Mouse (Mus musculus): ENCODE data around the gene Gmpr.
"Not testable (repeated sequence)": the region's sequence is repeated elsewhere in the genome, so short reads cannot be mapped to it uniquely, and the experiment has no call there.

Gmpr gene

DNA sequence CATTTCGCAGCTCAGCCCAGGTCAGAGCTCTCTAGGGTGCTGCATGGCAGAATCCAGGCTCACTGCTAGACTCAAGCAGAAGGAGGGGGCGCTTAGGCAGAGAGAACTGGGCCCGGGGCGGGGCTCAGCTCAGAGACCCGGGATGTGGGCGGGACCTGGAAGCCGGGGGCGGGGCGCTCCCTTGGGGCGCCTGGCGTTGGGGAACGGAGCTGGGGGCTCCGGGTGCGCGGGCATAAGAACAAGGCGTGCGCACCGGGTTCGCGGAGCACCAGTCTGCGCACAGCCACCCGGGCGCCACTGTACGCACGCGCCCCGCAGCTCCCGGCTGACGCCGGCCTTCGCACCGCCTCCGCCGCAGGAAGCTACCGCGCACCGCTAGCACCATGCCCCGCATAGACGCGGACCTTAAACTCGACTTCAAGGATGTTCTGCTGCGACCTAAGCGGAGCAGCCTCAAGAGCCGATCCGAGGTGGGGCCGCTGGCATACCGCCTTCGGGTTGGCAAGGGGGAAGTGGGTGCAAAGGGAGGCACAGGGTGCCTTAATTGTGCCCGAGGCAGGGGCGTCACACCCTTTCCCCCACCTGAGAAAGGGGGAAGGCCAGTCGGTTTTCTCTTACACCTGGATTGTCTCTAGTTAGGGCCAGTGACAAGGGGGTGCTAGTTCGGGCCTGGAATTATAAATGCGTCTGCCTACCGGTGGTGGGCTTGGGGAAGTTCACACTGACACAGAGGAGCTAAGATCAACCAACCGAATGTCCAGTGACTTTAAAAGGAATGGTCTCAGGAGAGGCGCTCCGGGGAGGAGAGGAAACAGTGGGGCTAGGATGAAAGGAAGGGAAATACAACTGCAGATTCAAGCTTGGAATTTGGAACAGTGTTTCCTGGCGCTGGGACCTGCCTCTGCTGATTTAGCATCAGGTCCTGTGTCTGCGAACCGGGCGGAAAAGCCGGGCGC is at the start of gene Gmpr:
Gene Gmpr (plus strand): TSS at position 171 of the 956 bp plus-strand sequence.
- peak; percentile 60 for DNase-seq

DNA sequence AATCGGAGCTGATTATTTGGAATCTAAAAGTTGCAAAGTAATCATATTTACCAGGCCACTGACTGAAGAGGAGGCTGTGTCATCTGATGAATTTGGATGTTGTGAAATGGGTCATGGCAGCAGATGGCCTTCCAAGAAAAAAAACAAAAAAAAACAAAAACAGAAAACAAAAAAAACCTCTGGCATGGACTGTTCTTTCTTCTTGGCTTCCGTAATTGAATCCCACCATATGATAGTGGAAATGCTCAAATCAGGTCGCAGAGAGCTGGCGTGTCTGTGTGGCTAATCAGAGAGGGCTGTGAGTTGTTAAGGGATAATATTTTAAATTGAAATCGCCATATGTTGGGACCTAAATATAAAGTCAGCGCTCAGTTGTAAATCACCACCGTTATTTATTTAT is 49.8 kb upstream of the Gmpr start:
- no peak for DNase-seq

DNA sequence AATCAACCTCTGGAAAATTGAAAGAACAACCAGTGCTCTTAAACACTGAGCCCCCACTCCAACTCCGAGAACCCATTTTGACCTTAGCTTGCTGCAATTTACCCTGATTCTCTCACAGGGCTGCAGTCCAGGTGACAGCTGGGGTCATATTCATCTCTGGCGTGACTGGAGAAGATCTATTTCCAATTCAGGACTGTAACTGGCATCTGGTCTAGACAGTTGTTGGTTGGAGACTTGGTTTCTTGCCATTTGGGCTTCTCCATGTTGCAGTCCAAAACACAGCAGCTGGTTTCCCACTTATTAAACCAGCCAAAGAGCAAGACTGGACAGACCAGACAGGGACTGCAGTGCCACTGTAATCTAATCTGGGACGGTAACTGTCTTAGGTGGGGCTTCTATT is 47.1 kb upstream of the Gmpr start:
- DNase-seq = no peak

DNA sequence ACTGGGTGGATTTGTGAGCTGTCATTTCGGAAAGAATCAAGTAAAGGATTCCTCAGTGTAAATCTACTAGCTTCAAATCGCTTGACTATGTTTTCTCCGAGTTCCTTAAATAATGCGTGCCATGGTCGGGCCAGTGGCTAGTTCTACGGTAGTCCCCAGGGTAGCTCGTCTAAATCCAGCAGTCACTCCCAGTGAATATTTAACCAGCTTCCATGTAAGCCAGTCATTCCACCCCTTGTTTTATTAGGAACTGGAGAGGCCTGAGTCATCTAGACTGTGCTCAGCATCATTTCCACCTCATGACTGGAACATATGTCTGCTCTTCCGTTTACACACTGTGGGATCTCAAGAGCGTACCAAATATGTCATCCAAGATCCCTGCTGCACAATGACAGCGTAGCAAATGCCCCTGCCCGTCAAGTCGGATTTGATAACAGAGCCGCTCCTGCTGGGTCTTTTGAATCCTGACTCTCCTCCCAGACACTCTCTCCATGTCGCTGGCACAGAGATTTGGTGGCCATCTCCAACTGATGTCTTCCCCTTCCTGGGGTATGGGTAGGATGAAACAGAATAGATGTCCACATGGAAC is 45.8 kb upstream of the Gmpr start:
- DNase-seq = no peak

DNA sequence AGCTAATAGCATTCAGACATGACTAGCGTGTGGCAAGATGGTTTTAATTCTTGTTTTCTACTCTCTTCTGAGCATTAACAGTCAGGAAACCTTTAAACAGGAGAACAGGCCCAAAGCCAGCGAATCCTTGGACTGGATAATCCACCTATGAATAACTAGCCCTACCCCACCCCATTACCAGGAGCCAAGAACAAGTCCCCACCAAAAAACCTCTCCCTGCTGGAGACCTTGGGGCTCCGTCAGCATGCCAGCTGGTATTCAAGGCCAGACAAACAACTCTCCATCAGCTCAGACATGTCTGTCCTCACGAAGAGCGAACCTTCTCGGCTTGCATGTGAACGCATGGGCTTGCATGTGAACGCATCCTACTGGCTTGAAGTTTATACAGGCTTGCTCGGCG is 41.6 kb upstream of the Gmpr start:
- no peak for DNase-seq

DNA sequence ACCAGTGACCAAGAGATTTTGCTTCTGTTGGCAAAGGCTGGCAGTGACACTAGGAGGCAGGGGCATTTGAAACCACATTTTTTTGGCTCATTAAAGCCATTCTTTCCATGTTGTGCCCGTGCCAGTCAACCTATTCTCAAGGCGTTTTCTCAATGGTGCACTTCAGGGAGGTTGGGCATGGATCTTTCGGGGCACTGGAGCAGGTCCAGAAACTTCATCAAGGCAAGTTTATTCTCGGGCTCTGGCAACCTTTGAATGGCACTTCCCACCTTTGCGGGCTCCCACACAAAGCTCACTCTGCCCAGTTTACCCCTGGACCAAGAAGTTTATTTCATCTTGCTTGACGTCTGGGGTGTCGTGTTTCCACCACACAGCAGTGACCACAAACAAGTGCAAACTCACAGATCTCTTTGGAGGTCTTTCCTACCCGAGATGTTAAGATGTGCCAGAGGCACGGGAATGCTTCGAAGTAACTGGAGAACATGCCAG is 41.2 kb upstream of the Gmpr start:
- no peak for DNase-seq

DNA sequence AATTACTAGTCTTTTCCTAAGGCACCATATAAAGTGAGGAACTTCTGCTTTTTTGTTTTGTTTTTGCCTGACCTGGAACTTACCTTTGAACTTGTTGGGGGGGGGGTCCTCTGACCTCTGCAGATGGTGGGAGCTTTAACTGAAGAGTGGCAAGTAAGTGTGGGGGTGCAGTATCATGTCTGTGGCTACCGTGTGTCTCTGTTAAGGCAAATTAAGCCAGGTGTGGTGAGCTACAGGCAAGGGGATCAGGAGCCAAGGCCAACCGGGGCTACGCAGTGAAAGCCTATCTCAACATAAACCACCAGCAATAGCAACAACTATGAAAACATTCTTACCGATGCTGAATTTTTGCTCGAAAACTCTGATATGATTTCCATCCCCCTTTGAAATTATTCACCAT is 38.5 kb upstream of the Gmpr start:
- peak; percentile 42 to 50 for DNase-seq

DNA sequence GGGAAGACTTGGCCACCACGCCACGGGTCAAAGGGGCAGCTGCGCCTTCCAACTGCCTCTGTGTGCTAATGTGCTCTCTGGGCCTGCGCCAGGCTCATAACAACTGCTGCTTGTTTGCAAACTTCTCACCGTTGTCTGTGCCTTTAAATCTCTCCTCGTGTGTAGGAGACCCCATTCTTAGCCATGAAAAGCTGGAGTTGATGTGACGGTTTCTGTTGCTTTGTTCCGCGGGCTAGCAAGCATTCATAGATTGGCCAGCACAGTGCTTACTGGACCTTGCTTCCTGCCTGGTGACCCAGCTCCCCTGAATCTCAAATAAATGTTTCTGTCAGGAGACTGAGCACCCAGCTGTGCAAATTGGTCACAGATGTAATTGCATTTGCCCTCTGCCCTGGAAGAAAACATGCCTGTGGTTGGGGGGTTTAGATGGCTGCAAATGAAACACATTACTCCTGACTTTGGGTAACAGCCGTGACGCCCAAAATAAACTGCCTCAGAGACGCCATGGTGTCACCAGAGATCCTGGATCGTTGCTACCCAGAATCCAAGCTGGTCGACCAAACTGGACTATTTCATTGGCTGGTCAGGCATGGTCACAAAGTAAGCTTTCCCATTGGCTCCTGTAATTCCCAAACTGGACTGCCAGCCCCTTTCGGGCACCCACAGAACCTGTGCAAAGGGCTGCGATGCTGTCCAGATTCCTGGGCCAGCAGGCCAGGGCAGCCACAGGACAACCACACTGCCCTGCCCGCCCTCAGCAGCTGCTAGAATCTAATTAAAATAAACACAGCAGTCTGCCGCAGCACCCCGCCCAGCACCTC is 37.6 kb upstream of the Gmpr start:
- DNase-seq = peak; percentile 67 to 70

DNA sequence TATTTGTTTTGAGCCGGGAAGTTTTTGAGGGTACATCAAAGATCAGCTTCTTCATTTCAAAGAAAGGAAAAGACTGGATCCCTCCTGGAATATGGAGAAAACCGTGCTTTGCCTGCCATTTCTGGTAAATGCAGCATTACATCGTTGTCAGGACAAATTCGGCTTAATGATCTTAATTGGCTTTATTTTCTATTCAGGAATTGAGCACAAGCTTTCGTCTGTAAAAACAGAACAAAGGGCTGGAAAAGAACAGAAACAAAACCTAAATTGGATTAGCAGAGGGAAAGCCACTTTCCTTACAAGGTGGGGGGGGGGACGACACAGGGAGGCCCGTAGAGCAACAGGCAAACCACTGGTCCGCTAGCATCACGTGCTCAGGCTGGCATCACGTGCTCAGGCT is 33.9 kb upstream of the Gmpr start:
- DNase-seq = no peak

DNA sequence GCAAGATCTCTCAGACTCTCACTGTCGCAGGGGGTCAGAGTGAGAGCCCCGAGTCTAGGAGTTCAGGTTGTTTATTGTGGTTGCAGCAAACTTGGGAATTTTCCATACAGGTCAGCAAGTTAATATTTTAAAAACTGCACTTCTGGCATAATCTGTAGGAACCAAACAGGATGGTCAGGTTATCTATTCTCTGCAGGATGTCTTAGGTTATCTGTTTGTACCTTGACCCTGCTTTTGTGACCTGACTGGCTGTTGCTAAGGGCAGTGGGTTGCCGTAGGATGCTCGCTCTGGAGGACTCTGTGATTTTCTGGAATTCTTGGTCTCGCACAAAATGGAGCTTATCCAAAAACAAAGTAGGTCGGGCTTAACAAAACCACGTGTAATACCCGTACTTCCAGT is 31.9 kb upstream of the Gmpr start:
- no peak for DNase-seq

DNA sequence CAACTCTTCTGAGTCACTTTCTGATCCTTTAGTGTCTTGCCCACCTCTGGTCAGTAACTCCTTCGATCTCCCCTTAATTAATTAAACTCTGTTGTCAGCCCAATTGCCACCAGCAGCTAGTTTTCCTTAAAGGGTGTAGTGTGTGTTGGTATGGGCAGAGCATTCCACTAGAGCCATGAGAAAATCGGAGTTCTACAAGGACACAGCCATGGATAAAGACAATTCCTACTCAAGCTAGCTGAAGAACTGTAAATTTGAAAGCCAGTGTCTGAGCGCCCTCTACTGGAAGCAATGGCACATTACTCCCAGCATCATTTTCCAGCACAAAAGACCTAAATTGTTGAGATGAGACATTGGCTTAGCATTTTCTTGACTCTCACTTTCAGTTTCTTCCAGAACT is 30.1 kb upstream of the Gmpr start:
- peak; percentile 82 to 83 for DNase-seq

DNA sequence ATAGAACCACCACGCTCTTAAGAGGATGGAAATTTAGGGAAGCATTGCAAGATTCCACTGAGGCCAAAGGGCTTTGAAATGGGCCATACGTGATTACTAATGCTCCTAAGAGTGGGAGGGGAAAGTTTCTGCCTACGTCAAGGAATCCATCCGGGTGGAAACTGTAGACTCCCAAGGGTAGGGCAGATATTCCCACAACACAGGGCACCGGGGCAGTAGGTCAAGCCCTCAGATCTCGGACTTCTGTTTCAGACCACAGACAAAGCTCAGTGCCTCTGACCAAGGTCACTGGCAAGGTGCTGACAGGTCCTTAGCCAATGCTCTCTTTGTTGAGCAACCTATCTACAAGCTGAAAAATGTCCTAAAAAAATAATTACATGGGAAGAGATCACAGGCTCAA is 27.3 kb upstream of the Gmpr start:
- DNase-seq = no peak

DNA sequence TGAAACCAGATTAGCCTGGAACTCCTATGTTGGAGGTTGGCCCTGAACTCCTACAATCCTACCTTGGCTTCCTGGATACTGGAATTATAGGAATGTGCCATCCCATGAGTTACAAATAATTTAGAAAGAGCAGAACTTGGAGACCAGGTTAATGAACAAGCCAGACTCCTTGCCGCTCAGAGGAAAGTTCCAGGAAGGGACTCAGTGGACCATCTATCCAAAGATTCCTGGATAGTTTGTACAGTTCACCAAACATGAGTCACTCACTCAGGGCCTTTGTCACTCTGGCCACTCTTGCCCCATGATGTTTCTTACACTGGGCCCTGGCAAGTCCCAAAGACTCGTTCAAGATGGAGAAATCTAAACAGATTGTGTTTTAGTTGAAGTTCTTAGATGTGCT is 24.0 kb upstream of the Gmpr start:
- no peak for DNase-seq

DNA sequence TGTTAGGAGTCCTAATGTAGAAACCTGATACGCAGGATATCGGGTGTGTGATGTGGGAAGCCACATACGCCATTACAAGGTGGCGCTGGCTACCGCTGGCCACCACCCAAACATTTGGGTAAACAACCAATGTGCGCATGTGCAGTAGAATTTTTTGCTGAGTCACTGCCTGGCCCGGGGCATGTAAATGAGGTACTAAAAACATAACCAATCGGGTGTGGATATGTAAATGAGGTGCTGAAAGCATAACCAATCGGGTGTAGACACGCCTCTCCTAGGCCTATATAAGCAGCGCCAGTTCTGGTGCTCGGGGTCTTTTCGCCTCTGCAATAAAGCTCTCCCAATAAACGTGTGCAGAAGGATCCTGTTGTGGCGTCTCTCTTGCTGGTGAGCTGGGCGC is 23.3 kb upstream of the Gmpr start:
- DNase-seq = not testable (repeated sequence)

DNA sequence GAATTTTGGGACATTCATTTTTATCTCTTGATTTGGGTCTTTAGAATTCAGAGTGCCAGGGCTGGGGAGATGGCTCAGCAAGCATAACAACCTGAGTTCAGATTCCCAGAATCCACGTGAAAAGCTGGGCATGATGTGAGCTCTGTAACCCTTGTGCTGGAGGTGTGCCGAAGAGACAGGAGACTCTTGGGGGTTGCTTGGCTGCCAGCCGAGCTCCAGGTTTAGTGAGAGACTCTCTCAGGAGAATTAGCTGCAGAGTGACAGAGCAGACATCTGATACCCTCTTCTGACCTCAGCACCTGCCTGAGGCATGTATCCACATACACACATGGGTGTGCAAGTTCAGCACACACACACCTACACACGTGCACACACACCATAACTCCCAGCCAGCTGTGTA is 21.6 kb upstream of the Gmpr start:
- no peak for DNase-seq

DNA sequence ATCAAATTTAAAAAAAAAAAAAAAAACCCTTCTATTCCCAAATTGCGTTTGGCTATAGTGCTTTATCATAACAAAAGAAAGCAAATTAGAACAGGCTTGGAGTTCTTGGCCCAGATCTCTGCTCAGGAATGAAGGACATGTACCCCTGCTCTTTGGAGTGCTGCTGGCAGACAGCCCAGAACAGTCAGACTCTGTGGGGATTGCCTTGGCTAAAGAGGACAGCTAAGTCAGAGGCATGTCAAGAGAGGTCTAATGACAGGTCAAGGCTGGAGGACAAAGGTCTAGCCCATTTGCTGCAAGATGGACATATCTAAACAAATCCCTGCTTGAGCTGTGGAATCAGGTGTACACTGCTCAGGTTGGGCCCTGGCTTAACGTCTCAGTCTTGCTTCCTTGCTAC is 20.6 kb upstream of the Gmpr start:
- DNase-seq = no peak

DNA sequence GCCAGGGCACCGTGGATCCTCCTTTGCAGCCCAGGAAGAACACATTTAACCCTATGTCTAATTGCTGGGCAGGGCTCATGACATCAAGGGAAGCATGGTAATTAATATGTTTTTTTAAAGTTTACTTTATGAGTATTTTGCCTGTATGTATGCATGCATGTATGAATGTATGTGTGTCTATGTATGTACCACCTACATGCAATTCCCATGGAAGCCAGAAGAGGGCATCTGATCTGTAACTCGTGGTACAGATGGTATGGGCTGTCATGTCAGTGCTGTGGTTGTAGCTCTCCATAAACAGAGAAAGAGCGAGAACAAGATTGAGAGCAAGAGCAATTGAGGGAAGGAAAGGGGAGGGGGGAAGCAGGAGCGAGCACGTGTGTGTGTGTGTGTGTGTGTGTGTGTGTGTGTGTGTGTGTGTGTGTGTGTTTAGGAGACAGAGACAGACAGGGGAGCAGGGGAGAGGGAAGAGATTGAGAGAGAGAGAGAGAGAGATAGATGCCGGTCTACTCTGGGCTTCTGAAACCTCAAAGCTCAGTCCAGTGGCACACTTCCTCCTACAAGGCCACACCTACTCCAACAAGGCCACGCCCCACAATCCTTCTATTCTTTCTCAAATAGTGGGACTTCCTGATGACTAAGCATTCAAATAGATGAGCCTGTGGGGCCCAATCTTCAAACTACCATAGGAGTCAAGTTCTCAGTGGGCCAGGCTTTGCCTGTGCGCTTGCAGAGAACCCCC is 15.1 kb upstream of the Gmpr start:
- peak; percentile 17 to 28 for DNase-seq

DNA sequence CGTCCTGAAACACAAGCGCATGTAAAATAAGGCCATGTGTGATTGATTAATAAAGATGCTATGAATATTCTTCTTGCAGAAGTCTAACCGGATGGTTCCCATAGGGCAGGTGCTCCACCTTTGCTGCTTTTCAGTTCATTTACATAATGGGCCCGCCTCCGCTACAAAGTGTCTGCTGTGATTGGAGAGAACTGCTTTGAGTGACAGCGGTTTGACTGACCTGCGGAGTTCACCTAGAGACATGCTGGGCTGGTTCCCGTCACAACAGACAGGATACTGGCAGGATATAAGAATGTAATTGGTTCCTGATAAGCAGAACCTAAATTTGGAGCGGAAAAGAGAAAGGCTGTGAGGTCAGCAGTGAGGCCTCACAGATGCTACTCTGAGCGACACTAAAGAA is 13.4 kb upstream of the Gmpr start:
- peak; percentile 22 to 24 for DNase-seq

DNA sequence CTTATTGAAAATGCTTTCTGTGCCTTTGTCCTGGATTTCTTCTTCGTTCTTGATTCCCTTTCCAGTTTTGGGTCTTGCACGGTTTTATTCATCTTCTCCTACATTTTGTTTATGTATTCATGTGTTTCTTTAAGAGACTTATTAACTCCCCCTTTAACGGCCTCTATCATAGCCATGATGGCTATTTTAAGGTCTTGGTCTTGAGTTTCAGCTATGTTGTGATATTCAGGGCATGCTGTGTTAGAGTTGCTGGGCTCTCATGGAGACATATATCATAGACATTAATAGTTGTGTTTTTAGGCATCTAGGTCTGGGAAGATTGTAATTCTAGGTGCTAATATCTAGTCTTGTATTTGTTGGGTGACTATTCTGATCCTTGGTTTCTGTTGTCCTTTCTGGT is 8.6 kb upstream of the Gmpr start:
- DNase-seq = no peak

DNA sequence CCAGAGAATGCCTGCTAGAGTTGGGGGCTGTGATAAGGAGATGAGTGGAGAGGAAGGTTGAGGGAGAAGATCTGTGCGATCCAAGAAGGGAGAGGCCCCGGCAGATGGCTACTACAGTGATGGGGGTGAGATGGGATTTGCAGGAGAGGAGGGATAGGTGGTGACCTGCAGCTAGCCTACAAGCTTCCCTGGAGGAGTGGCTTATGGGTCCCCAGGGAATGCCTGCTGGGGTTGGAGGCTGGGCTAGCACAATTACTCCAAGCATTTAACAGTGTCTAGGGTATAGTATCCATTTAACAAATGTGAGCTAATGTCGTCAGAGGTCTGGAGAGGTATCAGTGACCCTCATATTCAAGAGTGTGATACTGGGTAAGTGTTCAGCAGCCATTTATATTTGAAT is 7.9 kb upstream of the Gmpr start:
- DNase-seq = no peak

DNA sequence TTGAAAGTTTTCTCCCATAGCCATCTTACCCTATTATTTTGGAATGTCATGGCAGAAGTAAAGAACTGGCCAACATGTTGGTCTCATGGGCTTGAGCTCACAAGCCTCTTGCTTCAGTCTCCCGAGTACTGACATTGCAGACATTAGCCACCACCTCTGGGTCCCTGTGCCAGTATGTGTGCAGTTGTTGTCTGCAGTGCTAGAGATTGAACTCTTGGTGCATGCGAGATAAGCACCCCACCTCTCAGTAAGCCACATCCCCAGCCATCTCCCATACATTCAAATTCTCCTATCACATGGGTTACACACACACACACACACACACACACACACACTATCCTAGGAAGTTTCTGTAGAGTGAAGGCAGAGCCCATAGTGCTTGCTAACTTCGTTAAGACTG is 7.3 kb upstream of the Gmpr start:
- no peak for DNase-seq

DNA sequence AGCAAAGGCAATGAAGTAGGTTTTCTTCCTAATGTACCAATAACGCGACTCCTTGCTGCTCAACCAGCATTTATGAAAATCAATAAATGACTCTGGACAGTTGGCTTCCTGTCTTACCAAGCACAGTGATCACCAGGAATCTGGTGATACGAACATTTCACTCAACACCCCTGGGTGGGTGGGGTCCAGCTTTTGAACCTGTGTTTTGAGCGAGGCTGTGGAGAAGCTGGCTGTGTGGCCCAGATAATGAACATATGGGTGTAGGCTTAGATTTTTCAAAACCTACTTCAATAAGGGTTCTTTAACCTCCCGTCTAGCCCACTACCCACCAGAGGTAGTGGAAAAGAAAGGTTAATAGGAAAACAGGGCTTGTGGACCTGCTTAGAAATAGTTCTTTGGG is 4.5 kb upstream of the Gmpr start:
- no peak for DNase-seq

DNA sequence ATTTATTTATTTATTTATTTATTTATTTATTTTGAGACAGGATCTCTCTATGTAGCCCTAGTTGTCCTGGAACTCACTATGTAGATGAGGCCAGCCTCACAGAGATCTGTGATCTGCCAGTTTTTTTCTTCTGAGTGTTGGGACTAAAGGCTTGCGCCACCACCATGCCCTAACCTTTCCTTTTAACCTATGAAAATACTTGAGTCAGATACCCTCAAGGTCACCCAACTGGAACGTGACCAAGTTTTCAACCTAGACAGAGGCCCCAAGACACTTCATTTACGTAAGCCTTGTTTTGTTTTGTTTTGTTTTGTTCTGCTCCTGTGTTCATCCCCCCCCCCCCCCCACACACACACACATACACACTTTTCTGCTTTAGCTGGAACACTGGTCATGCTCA is 1.7 kb upstream of the Gmpr start:
- no peak for DNase-seq
